Mouse (Mus musculus) heart, embryonic 15.5 days (tissue): Measurements from ENCODE around the gene Sec14l2. TPM values are rescaled to one million over a fixed set of nuclear protein-coding genes. Genes with fewer than 3 reads are reported as not detected.
"Not testable (repeated sequence)": the region's sequence is repeated elsewhere in the genome, so short reads cannot be mapped to it uniquely, and the experiment has no call there.

ENCODE experiments used
- ATAC-seq: fragments of 200-750 bp; cut with Nextera tagmentation; replicated peaks from 2 replicates; pipeline ENCODE4 v1.8.0; 2017; ENCODE audit warnings: low read depth, moderate TSS enrichment; ENCODE audit not compliant: insufficient number of reproducible peaks, insufficient read depth, low FRiP score
- H3K27ac ChIP-seq: fragments of 300-500 bp; sonication (generic); 2 replicates; pipeline ENCODE4 v1.5.1; 2015; ENCODE audit warnings: mild to moderate bottlenecking, inconsistent platforms
- H3K27me3 ChIP-seq: fragments of 300-500 bp; sonication (generic); 2 replicates; pipeline ENCODE4 v1.6.1; 2015; ENCODE audit warnings: inconsistent platforms
- H3K36me3 ChIP-seq: fragments of 300-500 bp; sonication (generic); 2 replicates; pipeline ENCODE4 v1.6.1; 2015; ENCODE audit warnings: mild to moderate bottlenecking, inconsistent platforms
- H3K4me1 ChIP-seq: fragments of 300-500 bp; sonication (generic); replicated peaks from 2 replicates; pipeline ENCODE4 v1.6.1; 2015; ENCODE audit warnings: inconsistent platforms
- H3K4me2 ChIP-seq: fragments of 300-500 bp; sonication (generic); 2 replicates; pipeline ENCODE4 v1.6.1; 2015; ENCODE audit warnings: inconsistent platforms, mild to moderate bottlenecking, moderate library complexity
- H3K4me3 ChIP-seq: fragments of 300-500 bp; sonication (generic); 2 replicates; pipeline ENCODE4 v1.5.1; 2015; ENCODE audit warnings: mild to moderate bottlenecking, inconsistent platforms
- H3K9ac ChIP-seq: fragments of 300-500 bp; sonication (generic); 2 replicates; pipeline ENCODE4 v1.6.1; 2015; ENCODE audit warnings: mild to moderate bottlenecking, inconsistent platforms
- H3K9me3 ChIP-seq: fragments of 300-500 bp; sonication (generic); replicated peaks from 2 replicates; pipeline ENCODE4 v1.6.1; 2016; ENCODE audit warnings: inconsistent platforms
- WGBS: fragments of 180-500 bp; shearing (Covaris S2); methylation state at CpG from one replicate; pipeline ENCODE4 v1.1.7; 2015; ENCODE audit warnings: mixed read lengths; 5-methylcytosine and 5-hydroxymethylcytosine counted together
- polyA plus RNA-seq: library from polyadenylated mRNA; unstranded; fragments of >200 nt; fragmentation: Nextera tagmentation; extraction: Ambion mirVana; gene quantifications from 2 replicates; pipeline ENCODE4 v1.2.1, GENCODE M21; 2015

Sec14l2 gene
- polyA plus RNA-seq, 1 experiment from 2014 or later, result 0.78 TPM

GRCm38 (mm10) chr11:4127059-4127458 is 3.8 kb upstream of the Sec14l2 start:
- H3K4me2 ChIP-seq, result no peak overlapping the region
- H3K36me3 ChIP-seq, result no peaks in the 10 kb centered on the region
- H3K9ac ChIP-seq, result no peak overlapping the region
- no peaks in the 10 kb centered on the region for H3K9me3 ChIP-seq
- no peak overlapping the region for H3K4me3 ChIP-seq
- no peaks in the 10 kb centered on the region for H3K27me3 ChIP-seq
- no peak for ATAC-seq
- no peaks in the 10 kb centered on the region for H3K4me1 ChIP-seq
- WGBS, result 79% methylated on average over 1 of the region's 1 CpGs
- no peak overlapping the region for H3K27ac ChIP-seq

DNA sequence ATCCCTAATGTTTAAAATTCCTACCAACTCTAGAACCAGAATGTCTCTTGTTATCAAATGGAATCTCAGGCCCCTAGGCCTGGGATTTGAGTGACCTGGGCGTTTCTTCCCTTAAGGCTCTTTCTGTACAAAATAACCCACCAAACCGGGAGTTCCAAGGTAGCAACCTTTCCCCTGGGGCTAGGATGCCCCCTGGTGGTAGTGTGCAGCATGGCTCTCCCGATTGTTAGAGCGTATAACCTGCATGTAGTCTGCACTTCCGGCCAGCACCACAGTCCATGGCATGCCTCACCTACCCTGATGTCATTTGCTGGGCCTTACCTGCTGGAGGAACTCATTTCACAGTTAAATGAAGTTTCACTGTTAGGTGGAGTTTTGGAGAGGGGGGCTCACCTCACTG is 707 bp upstream of the Sec14l2 start:
- no peak overlapping the region for H3K4me3 ChIP-seq
- H3K36me3 ChIP-seq, result no peaks in the 10 kb centered on the region
- ATAC-seq, result no peak
- H3K9ac ChIP-seq, result no peak overlapping the region
- peaks cover 7% of the 10 kb centered on the region; the same call in 1 of the 2 replicates for H3K27me3 ChIP-seq
- no peaks in the 10 kb centered on the region for H3K9me3 ChIP-seq
- peaks cover 9% of the 10 kb centered on the region for H3K4me1 ChIP-seq
- no peak overlapping the region for H3K4me2 ChIP-seq
- 64% methylated on average over 5 of the region's 5 CpGs for WGBS
- no peak overlapping the region for H3K27ac ChIP-seq

GRCm38 (mm10) chr11:4122226-4122625 is 989 bp downstream of the Sec14l2 start:
- Histone ChIP-seq H3K27me3 (peaks cover 13% of the 10 kb centered on the region), H3K4me2 (no peak overlapping the region), H3K36me3 (no peaks in the 10 kb centered on the region), H3K4me1 (peaks cover 21% of the 10 kb centered on the region), H3K4me3 (no peak overlapping the region), H3K9ac (no peak overlapping the region), H3K27ac (no peak overlapping the region), H3K9me3 (no peaks in the 10 kb centered on the region)
- 78% methylated on average over 5 of the region's 5 CpGs for WGBS
- no peak for ATAC-seq

DNA sequence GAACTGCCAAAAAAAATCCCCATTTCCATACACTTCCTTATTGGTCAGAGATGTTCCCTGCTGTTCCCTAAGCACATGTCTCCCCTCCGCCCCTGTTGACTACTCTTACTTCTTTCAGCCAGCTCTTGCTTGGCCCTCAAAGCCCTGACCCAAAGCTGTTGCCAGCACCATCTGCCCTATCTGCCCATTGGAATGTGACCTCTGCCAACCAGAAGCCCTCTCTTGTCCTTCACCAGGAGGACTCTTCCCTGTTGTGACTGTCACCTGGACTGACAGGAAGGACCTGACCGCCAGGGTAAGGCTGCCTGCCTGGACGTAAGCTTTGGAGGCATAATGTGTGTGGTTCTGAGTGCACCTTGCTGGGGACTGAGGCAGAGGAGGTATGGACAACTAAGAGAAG is 1.5 kb downstream of the Sec14l2 start:
- no peaks in the 10 kb centered on the region for H3K36me3 ChIP-seq
- no peak for ATAC-seq
- WGBS, result 75% methylated on average over 3 of the region's 3 CpGs
- no peak overlapping the region for H3K4me2 ChIP-seq
- no peak overlapping the region for H3K27ac ChIP-seq
- H3K9me3 ChIP-seq, result no peaks in the 10 kb centered on the region
- peaks cover 17% of the 10 kb centered on the region for H3K27me3 ChIP-seq
- H3K4me3 ChIP-seq, result no peak overlapping the region
- no peak overlapping the region for H3K9ac ChIP-seq
- H3K4me1 ChIP-seq, result peaks cover 27% of the 10 kb centered on the region

DNA sequence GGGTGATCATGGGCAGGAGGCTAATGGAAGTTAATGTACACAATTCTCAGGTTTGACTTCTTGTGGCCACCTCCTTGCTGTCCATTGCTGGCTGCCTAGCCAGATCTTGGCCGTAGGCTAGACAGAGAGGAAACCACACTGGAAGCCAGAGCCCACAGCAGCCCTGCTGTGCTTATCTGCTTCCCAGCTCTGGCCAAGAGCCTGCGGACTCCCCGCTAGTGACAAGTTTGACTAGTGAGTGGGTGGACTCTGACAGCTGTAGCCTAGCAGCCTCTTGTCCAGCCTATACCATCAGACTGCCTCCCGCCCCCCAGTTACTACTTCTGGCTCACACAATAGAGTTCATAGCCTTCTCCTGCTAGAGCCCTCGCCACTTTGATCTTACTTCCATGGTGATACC is 3.6 kb downstream of the Sec14l2 start:
- 19% methylated on average over 5 of the region's 5 CpGs for WGBS
- 0 out of 2 replicates have a peak overlapping the region, but pooled peaks have one; percentile 4 for H3K4me2 ChIP-seq
- no peak overlapping the region for H3K4me3 ChIP-seq
- H3K9me3 ChIP-seq, result no peaks in the 10 kb centered on the region
- peaks cover 17% of the 10 kb centered on the region for H3K27me3 ChIP-seq
- H3K4me1 ChIP-seq, result peaks cover 32% of the 10 kb centered on the region
- ATAC-seq, result peak; percentile 30; the same call in 1 of the 2 replicates
- no peak overlapping the region for H3K27ac ChIP-seq
- H3K36me3 ChIP-seq, result no peaks in the 10 kb centered on the region
- H3K9ac ChIP-seq, result no peak overlapping the region

DNA sequence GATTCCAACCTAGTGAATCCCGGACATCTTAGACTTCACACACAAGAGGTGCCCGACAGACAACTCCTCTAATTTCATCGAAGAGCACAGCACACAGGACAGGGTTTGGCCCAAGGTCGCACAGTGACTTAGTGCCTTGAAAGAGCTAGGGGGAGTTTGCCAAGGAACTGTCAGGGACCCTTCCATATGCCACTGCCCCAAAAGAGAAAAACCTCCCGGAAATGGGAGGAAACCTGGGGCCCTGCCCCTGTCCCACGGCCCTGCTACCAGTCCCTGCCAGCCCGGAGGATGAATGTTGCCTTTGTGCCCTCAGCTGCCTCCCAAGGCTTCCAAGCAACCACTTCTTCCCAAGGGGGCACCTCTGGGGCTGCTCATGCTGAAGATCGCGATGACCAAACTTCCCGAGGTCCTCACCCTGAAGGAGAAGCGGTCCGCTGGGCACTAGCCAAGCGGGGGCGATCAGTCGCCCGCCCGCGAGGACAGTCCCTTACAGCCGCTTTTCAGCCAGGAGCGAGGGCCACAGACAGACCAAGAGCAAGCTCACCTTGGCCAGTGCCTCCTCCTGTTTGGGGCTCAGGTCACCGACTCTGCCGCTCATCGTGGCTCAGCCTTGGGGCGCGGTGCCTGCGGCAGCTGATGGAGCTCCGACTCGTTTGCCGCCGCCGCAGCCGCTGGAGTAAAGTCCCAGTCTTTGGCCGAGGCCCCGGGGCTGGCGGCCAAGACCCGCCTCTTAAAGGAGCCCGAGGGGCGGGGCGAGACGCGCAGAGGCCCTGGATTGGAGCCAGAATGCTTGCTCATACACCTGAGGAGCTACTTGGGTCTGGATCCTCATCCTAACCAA is 4.9 kb downstream of the Sec14l2 start:
- Histone ChIP-seq H3K9me3 (no peaks in the 10 kb centered on the region), H3K27me3 (peaks cover 17% of the 10 kb centered on the region), H3K27ac (peak overlapping the region; percentile 11; the same call in 1 of the 2 replicates), H3K4me1 (peaks cover 32% of the 10 kb centered on the region), H3K4me2 (peak overlapping the region; percentile 97), H3K4me3 (peak overlapping the region; percentile 57), H3K36me3 (no peaks in the 10 kb centered on the region), H3K9ac (peak overlapping the region; percentile 57)
- WGBS, result 3% methylated on average over 41 of the region's 41 CpGs
- ATAC-seq, result no peak

DNA sequence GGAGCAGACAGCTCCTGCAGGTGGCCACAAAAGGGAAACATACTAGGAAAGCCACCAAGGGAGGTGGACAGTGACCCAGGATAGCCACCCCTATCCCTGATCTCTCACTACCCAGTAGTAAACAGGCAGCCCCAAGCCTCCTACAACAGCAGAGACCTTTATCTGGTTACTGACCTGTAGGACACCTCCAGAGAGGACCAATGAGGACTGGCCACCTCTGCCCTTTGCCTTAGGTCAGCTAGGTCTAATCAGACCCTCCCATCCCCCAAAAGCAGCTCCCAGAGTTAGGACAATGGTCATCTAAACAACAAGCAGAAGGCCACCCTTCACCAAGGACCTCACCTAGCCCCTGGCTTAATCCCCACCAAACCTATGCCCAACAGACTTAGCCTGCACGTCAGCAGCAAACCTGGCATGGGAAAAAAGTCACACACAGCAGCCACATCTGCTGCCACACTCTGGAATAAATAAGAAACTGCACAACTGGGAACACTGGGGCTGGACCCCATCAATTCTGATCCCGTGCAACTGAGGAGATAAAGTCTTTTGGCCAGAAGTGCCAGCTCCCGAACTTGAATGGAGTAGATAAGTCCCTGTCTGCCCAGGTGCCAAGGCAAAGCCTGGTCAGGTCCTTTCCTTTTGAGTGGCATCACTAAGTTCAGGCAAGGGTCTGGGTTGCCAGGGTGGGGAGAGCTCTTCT is 5.7 kb downstream of the Sec14l2 start:
- Histone ChIP-seq H3K27ac (no peak overlapping the region), H3K4me3 (peak overlapping the region; percentile 57), H3K36me3 (no peaks in the 10 kb centered on the region), H3K27me3 (peaks cover 17% of the 10 kb centered on the region), H3K4me2 (peak overlapping the region; percentile 97), H3K9me3 (no peaks in the 10 kb centered on the region), H3K9ac (no peak overlapping the region), H3K4me1 (peaks cover 32% of the 10 kb centered on the region)
- ATAC-seq, result no peak
- 23% methylated on average over 3 of the region's 3 CpGs for WGBS

DNA sequence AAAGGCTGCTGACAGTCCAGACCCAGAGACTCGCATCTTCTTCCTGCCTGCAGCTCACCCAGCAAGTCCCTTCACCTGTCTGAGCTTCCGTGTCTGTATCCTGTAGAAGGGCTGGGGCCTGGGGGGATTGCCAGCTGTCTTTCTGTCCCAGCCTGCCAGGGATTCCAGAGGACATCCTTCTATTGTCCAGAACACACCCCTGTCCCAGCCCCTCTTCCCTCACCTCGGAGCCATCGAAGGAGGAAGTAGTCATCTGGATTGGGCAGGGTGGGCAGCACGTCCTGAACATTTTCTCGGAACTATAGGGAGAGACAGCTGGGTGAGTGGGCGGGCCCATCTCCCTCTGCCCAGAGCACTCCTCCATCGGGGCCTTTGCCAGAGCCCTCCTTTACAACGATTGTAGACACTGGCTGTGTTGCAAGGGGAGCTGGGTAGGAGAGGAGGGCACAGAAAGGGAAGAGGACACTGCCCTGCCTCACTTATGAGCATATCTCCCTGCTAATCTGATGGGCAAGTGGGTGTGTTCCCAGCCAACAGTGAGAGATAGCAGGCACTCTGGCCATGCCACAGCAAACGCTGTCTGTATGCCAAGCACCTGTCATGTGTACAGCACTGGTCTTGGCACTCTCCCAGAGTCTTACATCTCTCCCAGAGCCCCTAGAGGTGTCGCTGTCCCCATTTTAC is 6.6 kb downstream of the Sec14l2 start:
- no peaks in the 10 kb centered on the region for H3K9me3 ChIP-seq
- ATAC-seq, result no peak
- WGBS, result 42% methylated on average over 11 of the region's 11 CpGs
- peaks cover 32% of the 10 kb centered on the region for H3K4me1 ChIP-seq
- no peak overlapping the region for H3K27ac ChIP-seq
- no peak overlapping the region for H3K9ac ChIP-seq
- H3K4me2 ChIP-seq, result 0 out of 2 replicates have a peak overlapping the region, but pooled peaks have one; percentile 21
- peaks cover 17% of the 10 kb centered on the region for H3K27me3 ChIP-seq
- H3K4me3 ChIP-seq, result no peak overlapping the region
- no peaks in the 10 kb centered on the region for H3K36me3 ChIP-seq

DNA sequence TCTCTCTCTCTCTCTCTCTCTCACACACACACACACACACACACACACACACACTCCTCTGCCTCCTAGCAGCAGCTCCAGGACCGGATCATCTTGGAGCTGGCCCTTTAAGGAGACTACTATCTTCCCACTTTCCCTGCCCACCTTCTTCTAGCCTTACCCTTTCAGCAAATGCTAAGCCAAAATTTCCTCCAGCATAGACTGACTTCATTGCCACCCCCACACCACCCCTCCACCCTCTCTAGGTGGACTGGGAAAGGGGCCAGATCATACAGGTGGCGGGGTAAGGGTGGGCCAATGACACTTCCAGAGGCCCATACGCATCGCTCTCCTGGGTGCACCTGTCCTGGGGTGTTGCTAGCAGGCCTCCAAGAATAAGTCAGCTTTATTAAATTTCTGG is 7.8 kb downstream of the Sec14l2 start:
- no peak for ATAC-seq
- Histone ChIP-seq H3K4me3 (no peak overlapping the region), H3K27ac (no peak overlapping the region), H3K4me2 (no peak overlapping the region), H3K9ac (no peak overlapping the region), H3K9me3 (no peaks in the 10 kb centered on the region), H3K4me1 (peaks cover 32% of the 10 kb centered on the region), H3K36me3 (no peaks in the 10 kb centered on the region), H3K27me3 (peaks cover 11% of the 10 kb centered on the region; the same call in 1 of the 2 replicates)
- WGBS, result 87% methylated on average over 4 of the region's 4 CpGs

- whole genome bisulfite sequencing, result 82% methylated on average over 6 of the region's 6 CpGs
- ATAC-seq, H3K9me3 ChIP-seq, H3K9ac ChIP-seq, H3K4me2 ChIP-seq, H3K27ac ChIP-seq, H3K36me3 ChIP-seq, H3K4me3 ChIP-seq: not testable (repeated sequence)
- peaks cover 25% of the 10 kb centered on the region for H3K4me1 ChIP-seq
- peaks cover 10% of the 10 kb centered on the region; the same call in 1 of the 2 replicates for H3K27me3 ChIP-seq
Measured at GRCm38 (mm10) chr11:4114541-4114940, 8.7 kb downstream of the Sec14l2 start.

GRCm38 (mm10) chr11:4113970-4114369 is 9.2 kb downstream of the Sec14l2 start:
- 63% methylated on average over 6 of the region's 6 CpGs for WGBS
- Histone ChIP-seq H3K4me3 (no peak overlapping the region), H3K36me3 (no peaks in the 10 kb centered on the region), H3K4me2 (no peak overlapping the region), H3K27me3 (peaks cover 10% of the 10 kb centered on the region; the same call in 1 of the 2 replicates), H3K27ac (no peak overlapping the region), H3K9ac (no peak overlapping the region), H3K9me3 (no peaks in the 10 kb centered on the region), H3K4me1 (peaks cover 22% of the 10 kb centered on the region)
- ATAC-seq, result no peak
